Mouse (Mus musculus) embryo, embryonic 10.5 days (tissue): Measurements from ENCODE around the gene Iqce.
A peak's percentile ranks its signal among the peaks of the same experiment; 100 is the strongest.

ENCODE experiments used
- DNase-seq: peaks from one replicate; pipeline ENCODE4 v3.0.0-alpha.2; 2015; ENCODE audit warnings: low spot score

Iqce gene

DNA sequence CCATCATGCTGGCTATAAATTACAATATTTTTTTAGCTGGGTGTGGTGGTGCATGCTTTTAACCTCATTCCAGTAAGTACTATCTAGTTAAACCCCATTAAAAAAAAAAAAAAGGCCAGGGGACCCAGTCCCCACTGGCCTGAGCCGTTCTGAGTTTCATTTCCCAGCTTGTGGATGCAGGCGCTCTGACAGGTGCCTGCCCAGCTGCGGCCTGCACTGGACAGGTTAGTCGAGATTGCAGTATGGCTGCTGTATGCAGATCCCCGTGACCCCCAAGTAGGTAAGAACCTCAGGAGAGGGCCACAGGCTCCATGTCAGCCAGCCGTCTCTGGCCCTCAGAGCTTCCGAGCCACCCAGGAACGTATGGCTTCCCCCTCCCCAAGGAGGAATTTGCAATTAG is 40.8 kb downstream of the Iqce start:
- no peak for DNase-seq

DNA sequence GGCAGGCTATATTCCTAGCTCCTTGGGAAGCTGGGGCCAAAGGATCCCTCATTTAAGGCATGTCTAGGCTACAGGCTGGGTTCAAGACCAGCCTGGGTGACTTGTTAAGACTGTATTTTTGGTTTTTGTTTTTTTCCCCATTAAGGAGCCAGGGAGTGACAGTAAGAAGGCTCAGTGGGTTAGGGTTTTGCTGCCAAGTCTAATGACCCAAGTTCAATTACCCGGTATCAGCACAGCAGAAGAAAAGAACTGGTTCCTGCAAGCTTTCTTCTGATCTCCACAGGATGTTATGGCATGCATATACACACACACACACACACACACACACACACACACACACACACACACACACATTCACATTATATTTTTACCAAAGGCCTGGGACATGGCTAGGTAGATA is 41.8 kb downstream of the Iqce start:
- DNase-seq: no peak

DNA sequence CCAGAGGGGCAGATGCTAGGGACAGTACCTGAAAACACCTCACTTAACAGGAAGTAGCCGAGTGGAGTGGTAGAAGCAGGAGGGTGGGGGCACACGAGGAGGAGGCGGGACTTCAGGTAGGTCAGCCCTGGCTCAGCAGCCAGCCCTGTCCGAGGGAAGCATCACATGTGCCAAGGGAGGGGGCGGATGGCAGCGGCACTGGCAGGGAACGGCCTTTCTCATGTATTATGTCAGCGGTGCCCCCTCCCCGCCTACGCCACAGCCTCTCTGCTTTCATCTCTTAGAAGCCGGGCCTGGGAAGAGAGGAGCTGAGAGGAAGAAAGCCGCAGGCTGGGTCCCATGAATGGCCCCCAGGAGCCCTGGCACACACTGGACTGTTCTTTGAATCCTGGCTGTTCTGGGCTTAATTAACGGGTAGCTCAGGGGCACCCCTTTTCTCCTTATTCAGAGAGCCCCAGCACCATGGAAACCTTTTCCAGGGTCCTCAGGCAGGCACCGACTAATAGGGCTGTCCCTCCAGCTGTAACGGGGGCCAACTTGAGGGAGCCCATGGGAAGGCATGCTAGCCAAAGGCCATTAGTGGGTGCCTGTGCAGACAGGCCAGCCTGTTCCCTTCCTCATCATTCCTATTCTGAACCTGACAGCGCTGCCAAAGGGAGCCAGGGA is 42.4 kb downstream of the Iqce start:
- no peak for DNase-seq

DNA sequence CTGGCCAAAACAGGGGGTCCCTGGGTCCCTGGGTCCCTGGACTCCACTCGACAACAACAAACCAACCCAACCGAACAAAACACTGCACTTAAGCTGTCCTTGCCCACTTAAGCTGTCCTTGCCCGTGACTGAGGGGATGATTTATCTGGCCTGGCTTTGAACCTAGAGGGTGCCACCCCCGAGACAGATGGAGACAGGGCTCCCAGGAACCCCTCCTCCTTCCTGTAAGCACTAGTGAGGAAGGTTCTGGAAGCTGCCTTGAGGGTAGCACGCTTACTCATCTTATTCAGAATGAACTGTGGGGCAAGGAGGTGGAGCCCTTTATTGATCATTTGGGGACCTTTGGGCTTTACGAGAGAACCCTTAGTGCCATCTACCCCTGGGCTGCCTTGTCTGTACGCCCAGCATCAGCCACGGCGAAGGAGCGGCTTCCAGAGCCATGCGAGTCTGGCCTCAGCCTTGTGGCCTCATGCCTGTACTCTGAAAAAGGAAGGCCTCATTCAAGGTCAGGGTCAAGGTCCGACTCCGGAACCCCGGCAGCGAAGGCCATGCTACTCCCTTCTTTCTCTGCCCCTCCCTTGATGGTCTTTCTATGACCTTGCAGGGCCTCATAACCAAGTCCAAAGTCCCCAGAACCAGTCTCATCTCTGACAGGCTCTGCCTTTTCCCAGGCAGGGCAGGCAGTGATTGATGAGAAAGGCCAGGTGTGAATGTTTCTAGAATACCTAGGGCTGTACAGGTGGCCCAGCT is 47.9 kb downstream of the Iqce start:
- DNase-seq: no peak

DNA sequence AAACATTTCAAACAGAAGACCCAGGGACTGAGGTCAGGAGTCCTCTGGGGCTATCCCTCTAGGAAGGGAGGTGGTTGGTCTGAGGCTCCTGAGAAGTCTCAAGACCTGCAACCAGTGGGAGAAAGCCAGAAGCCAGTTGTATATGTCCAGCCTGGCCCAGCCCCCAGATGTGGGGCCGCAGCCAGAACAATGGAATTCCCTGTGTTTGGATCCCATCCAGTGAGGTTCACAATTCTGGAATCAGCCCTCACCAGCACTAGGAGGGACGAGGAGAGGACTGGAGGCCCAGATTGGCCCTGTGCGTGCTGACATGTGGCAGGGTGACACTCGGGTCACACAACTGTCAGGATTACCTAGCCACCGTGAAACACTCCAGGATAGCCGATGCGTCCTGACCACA is 49.6 kb downstream of the Iqce start:
- DNase-seq: no peak

DNA sequence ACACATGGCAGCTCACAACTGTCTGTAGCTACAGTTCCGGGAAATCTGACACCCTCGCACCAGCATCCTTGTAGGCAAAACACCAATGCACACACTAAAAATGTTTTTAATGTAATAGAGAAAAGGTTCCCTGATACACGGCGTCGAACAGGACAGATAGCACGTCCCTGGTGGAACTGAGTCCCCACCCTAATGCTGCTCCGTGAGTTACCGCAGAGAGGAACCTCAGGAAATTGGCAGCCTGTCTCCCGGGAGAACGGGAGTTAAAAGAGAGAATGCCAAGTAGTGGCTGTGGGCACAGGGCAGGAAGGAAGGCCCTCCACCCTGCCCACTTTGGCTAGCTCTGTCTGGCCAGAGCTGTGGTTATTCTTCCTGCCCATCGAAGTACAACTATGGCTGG is 50.9 kb downstream of the Iqce start:
- DNase-seq: no peak

DNA sequence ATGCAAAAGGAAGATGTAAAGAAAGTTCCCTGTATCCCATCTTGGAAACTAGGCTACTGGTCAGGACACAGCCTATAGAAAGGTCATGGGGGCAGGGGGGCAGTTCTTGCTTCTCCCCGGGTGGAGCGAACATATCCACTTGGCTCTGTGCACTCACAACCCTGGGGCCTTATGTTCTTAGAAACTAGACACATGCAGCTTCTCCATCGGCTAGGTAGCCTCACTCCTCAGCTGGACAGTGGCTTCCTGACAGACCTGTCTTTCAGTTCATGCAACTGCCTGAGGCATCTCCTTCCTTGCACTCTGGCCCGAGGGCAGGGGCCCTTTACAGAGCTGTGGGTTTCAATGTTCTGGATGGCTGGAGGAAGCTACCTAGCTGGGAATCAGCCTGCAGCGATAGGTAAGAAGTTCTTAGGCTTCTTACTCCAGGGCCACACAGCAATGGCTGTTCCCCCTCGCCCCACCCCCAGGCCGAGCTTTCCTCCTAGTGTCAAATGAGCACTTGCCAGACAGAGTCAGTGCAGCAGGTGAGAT is 52.2 kb downstream of the Iqce start:
- DNase-seq: no peak

DNA sequence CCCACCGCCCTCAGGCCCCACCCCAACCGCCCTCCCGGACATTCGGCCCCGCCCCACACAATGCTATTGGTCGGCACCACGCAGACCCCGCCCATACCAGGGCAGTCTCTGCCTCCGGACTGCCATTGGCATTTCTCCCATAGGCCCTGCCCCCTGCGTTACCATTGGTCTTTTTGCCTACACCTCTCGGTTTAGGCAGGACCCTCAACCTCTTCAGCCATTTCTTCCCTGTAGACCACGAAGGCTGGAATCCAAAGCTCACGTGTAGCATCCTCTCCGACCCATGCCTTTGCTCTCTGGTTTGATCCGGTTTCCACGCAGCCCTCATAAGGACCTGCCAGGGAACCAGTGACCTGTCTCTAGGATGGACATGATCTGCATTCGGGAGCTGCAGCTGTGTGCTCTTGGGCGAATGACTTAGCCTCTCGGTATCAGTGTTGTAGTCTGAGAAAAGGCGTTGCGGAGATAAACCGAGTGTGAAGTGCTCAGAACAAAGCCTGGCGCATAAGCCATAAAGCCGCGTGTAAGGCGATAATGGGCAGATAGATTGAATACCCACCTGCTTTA is 53.0 kb downstream of the Iqce start:
- peak; percentile 99 for DNase-seq

DNA sequence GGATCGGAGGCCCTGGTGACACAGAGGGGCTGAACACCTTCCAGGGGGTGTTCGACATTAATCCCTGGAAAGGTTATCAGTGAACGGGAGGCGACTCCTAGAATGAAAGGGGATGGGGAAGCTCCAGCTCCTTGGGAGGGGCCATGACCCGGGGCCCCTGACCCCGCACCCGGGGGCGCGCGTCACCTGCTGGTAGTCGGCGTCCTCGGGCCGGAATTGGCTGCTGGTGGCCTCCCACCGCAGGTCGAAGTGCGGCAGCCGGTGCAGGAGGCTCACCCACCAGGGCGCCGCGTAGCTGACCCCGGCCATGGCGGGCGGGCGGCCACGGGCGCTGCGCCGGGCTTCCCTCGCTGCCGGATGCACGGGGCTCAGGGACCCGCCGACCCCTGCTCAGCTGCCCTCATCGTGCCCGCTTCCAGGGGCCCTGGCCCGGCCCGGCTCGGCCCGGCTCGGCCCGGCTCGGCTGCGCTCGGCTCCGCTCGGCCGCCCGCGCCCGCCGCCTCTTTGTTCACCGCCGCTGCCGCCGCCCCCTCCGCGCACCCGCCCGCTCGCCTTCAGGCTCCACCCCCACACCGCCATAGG is 53.6 kb downstream of the Iqce start, which contains the start of gene Ttyh3:
Gene Ttyh3 (minus strand): TSS at position 513 of the 582 bp plus-strand sequence.
- DNase-seq: no peak

DNA sequence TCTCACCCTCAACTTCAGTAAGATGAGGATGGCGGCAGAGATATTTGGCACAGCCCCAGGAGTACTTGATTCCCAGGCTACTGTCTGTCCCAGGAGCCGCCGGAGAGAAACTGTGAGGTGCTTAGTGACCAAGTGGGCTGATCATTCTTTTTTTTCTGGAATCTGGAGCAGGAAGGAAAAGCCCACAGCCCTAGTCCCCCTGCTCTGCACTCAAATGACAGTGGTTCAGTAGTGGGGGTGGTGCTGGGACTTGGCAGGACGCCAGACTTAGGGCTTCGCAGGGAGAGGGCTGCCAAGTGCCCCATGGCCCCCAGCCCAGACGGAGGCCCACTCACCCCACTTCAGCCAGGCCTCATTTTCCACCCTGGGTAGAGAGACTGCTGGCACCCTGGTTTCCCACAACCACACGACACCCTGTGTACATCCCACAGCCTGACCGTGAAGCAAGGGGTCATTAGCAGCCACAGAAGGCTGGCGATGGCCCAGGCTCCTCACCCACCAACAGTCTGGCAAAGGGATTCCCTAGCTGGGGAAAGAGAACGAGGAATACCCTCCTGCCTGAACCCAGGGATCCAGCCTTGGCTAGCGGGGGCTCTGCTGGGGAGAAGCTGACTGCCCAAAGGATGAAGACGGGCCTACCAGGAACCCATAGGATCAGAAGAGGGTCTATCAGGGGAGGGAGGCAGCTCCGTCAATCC is 54.2 kb downstream of the Iqce start:
- DNase-seq: peak; percentile 48

DNA sequence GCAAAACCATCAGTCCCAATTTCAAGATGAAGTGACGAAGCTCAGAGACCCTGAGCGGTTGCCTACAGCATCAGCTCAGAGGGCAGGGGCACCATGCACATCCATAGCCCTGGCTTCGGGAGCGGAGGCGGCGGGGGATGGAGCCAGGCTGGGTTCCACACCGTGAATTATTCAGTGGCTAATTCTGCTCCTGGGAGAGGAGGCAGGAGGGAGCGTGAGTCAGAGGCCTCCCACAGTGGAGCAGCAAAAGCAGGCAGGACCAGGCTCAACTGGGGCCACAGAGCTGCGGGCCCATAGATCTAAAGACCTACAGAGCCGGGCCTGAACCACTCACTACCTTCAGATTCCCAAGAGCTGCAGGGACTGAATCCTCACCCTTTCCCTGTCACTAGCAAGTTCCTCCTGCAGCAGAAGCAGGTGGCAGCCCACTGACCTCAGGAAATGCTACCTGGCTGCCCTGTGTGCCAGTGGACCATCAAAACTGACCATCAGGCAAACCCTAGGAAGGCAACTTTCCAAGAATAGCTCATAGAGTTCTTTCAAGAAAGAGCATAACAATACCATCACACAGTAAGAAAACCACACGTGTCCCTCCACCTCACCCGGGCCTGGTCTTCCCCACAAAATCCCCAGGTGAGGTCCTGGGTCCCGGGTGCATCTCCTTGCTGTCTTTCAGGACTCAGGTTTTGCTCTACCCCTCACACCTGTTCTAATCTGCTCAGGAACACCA is 55.0 kb downstream of the Iqce start:
- DNase-seq: no peak

DNA sequence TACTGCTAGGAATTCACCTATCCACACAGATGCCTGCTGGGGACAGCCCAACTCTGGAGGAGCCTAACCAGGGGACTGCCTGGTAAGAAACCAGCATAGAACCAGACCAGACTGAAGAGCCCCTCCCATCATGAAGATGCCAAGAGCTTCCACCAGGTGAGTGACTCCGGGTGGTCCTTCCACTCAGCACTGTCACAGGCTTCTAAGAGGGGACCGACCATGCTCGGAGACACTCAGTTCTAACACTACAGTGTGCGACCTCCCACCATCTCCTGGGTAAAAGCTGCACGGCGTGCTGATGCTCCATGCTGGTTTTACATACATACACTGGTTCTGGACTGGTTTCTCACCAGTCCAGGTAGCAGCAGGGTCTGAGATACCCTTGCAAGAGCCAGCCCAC is 56.0 kb downstream of the Iqce start:
- DNase-seq: no peak

DNA sequence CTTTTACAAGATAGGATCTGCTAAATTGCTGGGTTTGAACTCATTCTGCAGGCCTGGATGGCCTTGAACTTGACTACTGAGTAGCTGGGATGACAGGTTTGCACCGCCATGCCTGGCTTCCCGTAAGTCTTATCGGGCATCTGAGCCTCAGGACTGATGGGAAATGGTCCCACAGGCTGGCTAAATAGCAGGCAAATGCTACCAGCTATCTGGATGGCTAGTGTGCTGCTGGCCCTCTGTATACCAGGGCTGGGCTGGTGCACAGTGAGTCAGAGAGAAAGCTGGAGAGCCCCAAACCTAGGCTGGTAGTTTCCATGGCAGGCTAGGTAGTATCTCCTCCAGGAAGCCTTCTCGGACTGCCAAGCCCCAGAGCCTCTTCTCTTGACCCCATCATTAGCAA is 56.7 kb downstream of the Iqce start:
- DNase-seq: no peak

DNA sequence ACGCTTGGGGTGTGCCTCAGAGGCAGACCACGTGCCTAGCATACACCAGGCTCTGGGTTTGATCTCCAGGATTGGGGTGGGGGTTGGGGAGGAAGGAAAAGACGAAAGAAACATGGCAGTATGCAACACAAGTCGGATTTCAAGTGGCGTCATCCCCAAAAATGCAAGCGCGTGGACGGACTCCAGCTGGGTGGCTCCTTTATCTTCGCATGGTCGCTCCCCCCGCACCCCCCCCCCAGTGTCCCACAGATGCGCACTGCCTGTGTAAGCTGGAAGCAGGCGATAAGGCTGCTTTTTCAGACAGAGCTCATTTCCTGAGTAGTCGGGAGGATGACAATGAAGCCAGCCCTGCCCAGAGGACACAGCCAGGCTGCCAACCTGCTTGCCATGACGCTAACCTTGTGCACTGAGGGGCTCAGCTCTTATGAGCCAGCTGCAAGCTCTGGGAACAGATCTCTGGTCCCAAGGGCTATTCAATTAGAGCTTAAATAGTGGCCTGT is 57.4 kb downstream of the Iqce start:
- peak; percentile 21 for DNase-seq

DNA sequence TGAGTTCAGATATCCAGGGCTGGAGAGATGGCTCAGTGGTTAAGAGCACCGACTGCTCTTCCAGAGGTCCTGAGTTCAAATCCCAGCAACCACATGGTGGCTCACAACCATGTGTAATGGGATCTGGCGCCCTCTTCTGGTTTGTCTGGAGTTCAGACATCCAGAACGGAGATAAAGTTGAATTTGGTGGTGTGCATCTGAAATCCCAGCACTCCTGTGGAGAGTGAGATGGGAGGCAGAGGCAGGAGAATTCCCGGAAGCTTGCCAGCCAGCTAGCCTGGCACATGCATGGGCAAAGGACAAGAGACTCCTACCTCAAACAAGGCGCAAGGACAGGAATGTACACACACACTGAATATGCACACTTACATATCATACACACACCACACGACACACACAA is 57.9 kb downstream of the Iqce start:
- no peak for DNase-seq

DNA sequence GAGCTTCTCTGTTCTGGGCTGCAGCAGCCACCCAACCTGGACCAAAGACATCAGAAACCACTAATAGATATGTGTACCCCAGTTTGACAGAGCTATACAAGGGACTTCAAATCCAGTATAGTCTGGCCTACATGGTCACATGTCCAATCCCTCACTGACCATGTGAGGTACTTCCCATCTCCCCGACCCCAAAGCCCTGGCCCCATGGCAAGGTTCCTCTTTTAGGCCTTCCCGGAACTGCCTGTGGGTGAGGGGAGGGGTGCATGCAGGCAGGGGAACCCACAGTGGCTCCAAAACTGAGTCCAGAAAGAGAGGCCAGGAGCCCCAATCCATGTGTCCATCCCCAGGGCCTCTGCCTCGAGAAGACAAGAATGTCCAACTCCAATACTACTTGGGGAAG is 60.1 kb downstream of the Iqce start:
- DNase-seq: no peak

DNA sequence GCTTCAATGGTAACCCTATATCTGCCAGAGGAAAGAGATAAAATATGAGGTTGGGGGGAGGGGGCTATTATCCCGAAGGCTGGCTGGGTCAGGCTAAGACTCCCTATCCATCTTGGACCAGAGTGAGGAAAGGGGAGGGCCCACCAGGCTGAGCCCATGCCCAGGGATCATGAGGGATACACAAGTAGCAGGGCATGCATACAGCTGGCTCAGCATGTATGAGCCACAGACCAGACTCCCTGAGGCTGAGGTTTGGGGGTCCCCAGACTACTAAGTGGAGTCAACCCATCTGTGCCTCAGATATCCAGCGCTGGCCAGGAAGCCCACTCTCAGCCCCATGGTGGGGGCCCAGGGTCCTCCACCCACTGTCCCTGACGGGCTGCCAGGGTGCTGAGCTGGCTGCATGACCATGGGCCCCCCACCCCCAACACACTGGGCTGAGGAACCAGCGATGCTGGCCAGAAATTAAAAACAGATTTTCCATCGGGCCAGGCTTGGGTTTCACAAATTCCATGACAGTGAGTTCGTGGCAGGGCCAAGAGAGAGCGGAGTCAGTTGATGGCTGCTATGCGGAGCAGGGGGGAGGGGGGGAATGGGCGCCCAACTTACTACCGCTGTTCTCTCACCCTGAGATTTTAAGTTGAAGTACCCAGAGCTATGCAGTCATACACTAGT is 60.8 kb downstream of the Iqce start:
- peak; percentile 64 for DNase-seq

DNA sequence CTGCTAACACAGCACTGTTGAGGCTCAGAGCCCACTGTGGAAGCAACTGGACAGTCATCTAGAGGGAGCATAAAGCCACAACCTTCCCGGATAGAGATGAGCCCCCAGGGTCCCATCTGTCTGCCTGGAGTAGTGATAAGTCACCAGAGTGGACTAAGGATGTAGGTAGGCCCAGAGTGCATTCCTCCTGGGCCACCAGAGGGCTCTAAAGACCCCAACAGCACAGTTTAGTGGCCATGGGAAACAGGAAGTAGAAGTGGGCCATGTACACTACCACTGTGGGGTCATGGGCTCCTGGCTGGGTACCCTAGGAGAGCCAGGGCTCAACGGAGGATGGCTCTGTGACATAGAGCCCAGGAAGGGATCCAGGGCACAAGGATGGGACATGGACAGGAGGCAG is 61.4 kb downstream of the Iqce start:
- DNase-seq: no peak

DNA sequence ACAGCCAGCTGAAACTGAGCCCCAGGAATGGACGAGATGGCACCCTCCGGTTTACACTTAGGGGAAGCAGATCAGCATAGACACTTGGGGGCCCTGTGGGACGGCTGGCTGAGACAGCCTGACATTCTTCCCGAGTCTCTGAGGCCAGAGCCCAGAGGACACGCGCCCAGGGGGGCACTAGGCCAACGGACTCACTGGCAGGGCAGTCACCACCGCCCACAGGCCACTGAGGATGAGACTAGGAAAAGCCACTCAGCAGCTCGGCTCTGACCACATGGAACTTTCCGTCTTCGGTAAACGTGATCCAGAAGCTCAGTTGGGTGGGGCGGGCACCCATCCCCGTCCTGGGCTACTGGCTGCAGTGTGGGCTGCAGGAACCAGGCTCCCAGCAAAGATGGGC is 62.3 kb downstream of the Iqce start:
- DNase-seq: no peak

DNA sequence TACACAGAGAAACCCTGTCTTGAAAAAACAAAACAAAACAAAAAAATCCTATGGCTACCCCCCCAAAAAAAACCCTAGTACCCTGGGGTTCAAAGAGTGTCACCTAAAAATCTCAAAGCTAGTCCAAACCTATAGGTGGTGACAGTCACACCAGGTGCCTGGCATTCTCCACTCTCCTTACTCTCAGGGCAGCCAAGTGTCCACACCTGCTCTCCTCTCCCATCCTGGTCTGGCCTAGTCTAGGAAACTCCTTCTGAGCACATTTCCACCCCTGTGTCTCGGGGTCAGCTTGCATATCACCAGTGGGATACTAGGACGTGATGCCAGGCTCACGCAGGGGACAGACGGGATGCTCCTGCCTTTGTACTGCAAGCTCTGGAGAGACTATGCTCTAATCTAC is 62.9 kb downstream of the Iqce start:
- no peak for DNase-seq

DNA sequence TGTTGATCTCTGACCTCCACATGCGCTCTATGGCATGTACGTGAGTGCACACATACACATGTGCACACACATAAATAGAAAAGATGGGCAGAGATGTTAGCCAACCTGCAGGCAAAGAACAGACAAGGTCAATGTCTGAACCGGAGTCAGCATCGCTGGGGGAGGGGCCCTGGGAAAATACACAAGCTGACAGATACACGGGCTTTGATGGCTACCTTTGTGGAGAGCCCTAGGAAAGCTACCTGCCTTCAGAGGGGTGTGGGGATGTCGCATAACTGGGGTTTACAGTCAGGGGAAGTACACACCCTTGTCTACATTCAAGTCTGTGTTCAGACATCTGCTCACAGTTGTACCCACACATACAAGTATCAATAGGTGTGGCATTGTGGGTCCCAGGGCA is 63.7 kb downstream of the Iqce start:
- DNase-seq: no peak
